Mouse (Mus musculus) bone marrow, adult 2 months (tissue): ENCODE data around the gene Atxn7l3b.

ENCODE experiments used
- CTCF ChIP-seq: fragments of 200-500 bp; IDR thresholded peaks from 2 replicates; pipeline ENCODE4 v1.5.1; 2011; ENCODE audit warnings: low read length, control low read depth; ENCODE audit not compliant: control insufficient read depth, insufficient read depth
- POLR2A ChIP-seq: fragments of 200-500 bp; IDR thresholded peaks from 2 replicates; pipeline ENCODE4 v1.6.1; 2011; ENCODE audit warnings: low read depth, mild to moderate bottlenecking, control low read depth, low read length, borderline replicate concordance; ENCODE audit not compliant: control insufficient read depth

DNA sequence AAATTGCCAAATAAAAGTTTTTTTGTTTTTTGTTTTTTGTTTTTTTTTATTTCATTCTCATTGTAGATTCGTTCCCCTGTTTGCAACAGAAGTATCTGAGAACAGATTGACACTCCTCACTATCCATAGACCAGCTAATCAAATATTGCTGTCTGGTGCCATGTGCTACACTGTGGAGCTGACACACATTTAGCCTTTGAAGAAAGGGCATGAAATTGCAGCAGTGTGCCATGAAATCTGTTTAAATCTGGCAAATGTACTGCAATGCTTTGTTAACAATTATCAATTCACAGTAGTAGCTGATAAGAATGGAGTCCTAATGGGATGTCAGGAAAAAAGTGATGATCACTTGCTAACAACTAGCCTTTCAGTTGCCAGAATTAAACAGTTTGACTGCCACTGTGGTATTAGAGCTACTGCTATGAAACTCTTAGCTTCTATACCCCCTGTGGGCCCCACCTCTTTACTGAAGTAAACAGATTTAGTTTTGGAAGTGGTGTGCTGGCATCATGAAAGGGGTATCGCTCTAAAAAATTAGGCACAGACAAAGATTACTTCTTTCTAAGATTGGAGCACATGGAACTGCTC is 41.3 kb upstream of the Atxn7l3b start:
- TF ChIP-seq CTCF (no peak), POLR2A (no peak)
